Mouse (Mus musculus) MEL (cell line): Measurements from ENCODE around the gene Psmc1.

Source experiments
- CTCF ChIP-seq, 3 experiments: IDR thresholded peaks in 2 of 3; conservative IDR thresholded peaks in 1 of 3; 2 replicates each; pipeline ENCODE4 v1.5.1; 2011 to 2012; ENCODE audit warnings: low read length in 3 of 3, low read depth in 2 of 3, mild to moderate bottlenecking in 2 of 3, improper control_type of control experiment in 1 of 3, inconsistent platforms in 1 of 3, mixed read lengths in 1 of 3, moderate library complexity in 1 of 3; ENCODE audit not compliant: control insufficient read depth in 1 of 3, insufficient read depth in 1 of 3, poor library complexity in 1 of 3, severe bottlenecking in 1 of 3
- E2F4 ChIP-seq: IDR thresholded peaks from 2 replicates; pipeline ENCODE4 v1.6.1; 2011; ENCODE audit warnings: low read depth, low read length, improper control_type of control experiment, borderline replicate concordance
- HCFC1 ChIP-seq: IDR thresholded peaks from 2 replicates; pipeline ENCODE4 v1.6.1; 2012; ENCODE audit warnings: low read depth, mild to moderate bottlenecking, inconsistent platforms, low read length, improper control_type of control experiment, moderate library complexity
- MAFK ChIP-seq: IDR thresholded peaks from 2 replicates; pipeline ENCODE4 v1.6.1; 2011; ENCODE audit warnings: low read depth, mild to moderate bottlenecking, low read length, improper control_type of control experiment, borderline replicate concordance
- POLR2A ChIP-seq, 2 experiments: IDR thresholded peaks; 2 replicates each; pipeline ENCODE4 v1.6.1; 2011 to 2012; ENCODE audit warnings: low read length in 2 of 2, mild to moderate bottlenecking in 2 of 2, control low read depth in 1 of 2, improper control_type of control experiment in 1 of 2, low read depth in 1 of 2, moderate library complexity in 1 of 2; ENCODE audit not compliant: control insufficient read depth in 1 of 2, insufficient read depth in 1 of 2, poor library complexity in 1 of 2
- POLR2AphosphoS5 ChIP-seq: IDR thresholded peaks from 2 replicates; pipeline ENCODE4 v1.6.1; 2012; ENCODE audit warnings: low read depth, borderline replicate concordance, mild to moderate bottlenecking, inconsistent platforms, low read length, moderate library complexity, mixed read lengths
- RAD21 ChIP-seq: IDR thresholded peaks from 2 replicates; pipeline ENCODE4 v1.6.1; 2011; ENCODE audit warnings: mild to moderate bottlenecking, low read depth, low read length, improper control_type of control experiment
- SMC3 ChIP-seq: IDR thresholded peaks from 2 replicates; pipeline ENCODE4 v1.6.1; 2011; ENCODE audit warnings: low read depth, low read length, improper control_type of control experiment
- TAL1 ChIP-seq: IDR thresholded peaks from 2 replicates; pipeline ENCODE4 v1.6.1; 2012; ENCODE audit warnings: mild to moderate bottlenecking, inconsistent platforms, low read length, moderate library complexity, mixed read lengths
- TBP ChIP-seq: IDR thresholded peaks from 2 replicates; pipeline ENCODE4 v1.8.0; 2011; ENCODE audit warnings: low read depth, low read length, improper control_type of control experiment
- USF1 ChIP-seq: IDR thresholded peaks from 2 replicates; pipeline ENCODE4 v1.6.1; 2014; ENCODE audit warnings: low read depth, mild to moderate bottlenecking, inconsistent platforms, low read length, improper control_type of control experiment, moderate library complexity

DNA sequence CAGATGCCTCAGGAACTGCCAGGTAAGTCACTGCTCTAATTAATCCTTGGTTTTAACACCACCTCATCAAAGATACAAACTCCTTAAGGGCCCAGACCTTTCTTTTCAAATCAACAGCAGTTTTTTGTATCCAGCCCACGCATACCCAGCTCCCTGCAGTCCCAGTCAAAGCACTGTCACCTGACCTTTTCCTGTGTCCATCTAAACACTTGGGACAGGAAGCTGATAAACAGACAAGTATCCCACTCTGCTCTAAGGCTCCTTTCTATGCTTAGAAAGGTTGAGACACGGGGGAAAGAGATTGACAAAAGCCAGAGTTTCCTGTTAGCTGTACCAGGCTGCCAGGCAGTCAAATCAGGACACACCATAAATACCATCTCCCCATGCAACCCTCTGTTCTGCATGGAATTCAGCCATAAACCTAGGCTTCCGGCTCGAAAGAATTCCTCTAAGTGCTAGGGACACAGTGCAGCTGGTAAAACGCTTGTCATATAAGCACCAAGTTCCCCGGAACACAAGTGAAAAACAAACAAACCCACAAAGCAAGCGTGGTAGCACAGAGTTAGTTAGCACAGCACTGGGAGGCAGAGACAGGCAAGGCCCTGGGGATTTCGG lies 18.0 kb downstream of the Psmc1 start:
- TF ChIP-seq POLR2AphosphoS5 (no peak), POLR2A (IDR thresholded peaks at IDR 0.05; ENCODE audit: control insufficient read depth in 1 of 2, insufficient read depth in 1 of 2, low read depth in 1 of 2, low read length in 2 of 2, poor library complexity in 1 of 2) (no peak), HCFC1 (no peak), TAL1 (no peak), CTCF (IDR thresholded peaks at IDR 0.05 in 2 of 3, conservative IDR thresholded peaks at IDR 0.05 in 1 of 3; ENCODE audit: control insufficient read depth in 1 of 3, insufficient read depth in 1 of 3, low read depth in 2 of 3, low read length in 3 of 3, poor library complexity in 1 of 3, severe bottlenecking in 1 of 3) (no peak), E2F4 (no peak), RAD21 (no peak), TBP (no peak), SMC3 (no peak), MAFK (no peak), USF1 (no peak)
